Mouse (Mus musculus) embryonic fibroblast, embryonic 13.5 days (primary cell): Measurements from ENCODE around the gene Xpot.

ENCODE experiments used
- CTCF ChIP-seq: IDR thresholded peaks from 2 replicates; pipeline ENCODE4 v1.5.1; 2011; ENCODE audit warnings: mild to moderate bottlenecking, control low read depth, low read length, moderate library complexity, borderline replicate concordance; ENCODE audit not compliant: insufficient read depth
- POLR2A ChIP-seq: IDR thresholded peaks from 2 replicates; pipeline ENCODE4 v1.6.1; 2011; ENCODE audit warnings: low read depth, mild to moderate bottlenecking, control low read depth, low read length, moderate library complexity

GRCm38 (mm10) chr10:121603556-121603955, 22.6 kb downstream of the Xpot start:
- TF ChIP-seq POLR2A (no peak), CTCF (no peak)
